Mouse (Mus musculus): ENCODE data around the gene Cdh18.
"Not testable (repeated sequence)": the region's sequence is repeated elsewhere in the genome, so short reads cannot be mapped to it uniquely, and the experiment has no call there.

The Cdh18 gene

DNA sequence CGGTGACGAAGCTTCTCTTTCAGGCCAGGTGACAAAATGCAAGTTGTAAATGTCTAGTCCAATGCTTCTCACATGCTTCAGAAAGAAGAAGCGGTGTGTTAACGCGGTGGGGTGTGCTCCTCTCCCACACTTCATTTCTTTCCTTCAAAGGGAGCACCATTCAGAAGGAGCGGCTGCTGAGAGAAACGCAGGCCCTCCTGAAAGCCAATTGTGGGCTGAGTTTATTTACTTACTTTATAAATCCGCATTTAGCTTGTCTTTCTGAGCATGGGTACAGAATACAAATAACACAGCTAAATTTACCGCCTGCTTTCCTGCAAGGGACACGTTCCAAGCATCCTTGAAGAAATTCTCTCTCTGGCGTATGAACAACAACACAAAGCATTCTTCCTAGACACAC lies 420.6 kb downstream of the Cdh18 start:
- DNase-seq = no peak

DNA sequence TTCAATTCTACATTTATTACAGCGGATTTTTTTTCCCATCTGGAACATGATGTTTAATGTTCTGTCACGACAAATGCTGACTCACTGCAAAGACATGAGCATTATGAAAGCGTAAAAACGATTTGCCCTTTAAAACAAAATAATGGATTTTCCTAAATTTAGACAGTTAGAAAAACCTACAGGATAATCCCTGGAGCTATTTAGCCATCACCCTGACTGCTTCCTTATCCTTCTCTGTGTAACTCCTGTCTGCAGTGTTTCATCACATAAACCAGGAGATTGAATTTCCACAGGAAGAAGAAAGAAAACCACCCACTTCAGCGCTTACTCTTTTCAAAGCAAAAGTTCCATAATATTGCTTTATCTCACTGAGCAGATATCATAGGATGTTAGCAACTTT lies 431.3 kb downstream of the Cdh18 start:
- no peak for DNase-seq

DNA sequence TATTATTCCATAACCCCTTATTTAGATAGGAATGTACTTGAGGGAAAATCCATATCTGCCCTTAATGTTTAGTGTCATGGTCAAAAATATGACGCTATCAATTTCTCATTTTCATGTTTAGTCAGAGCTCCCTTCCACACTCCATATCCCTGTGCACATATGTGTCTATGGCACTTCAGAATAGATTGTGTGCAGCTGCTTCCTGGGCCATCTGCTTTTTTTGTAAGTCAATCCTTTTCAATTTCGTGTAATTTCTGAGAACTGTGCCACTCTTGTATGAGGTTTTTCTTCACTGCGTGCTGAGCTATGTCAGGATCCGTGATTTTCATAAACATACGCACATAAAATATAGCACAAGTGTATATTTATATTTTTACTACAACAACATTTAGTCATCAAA lies 435.8 kb downstream of the Cdh18 start:
- DNase-seq = no peak

DNA sequence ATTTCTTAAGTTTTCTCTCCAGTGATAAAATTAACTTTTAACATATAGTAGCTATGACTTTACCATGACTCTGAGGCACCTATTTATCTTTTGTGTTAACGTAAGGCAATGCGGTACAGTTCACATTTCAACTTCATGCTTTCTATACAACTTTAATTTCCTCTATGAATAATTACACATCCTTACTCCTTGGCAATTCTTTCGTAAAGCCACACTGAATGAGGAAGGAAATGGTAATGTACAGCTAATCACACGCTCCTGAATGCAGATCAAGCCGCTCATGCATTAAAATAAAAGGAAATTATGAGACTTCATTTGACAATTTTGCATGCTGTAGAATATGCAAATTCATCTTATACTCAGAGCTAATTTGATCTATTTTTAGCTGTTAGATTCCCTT lies 467.9 kb downstream of the Cdh18 start:
- DNase-seq = no peak

DNA sequence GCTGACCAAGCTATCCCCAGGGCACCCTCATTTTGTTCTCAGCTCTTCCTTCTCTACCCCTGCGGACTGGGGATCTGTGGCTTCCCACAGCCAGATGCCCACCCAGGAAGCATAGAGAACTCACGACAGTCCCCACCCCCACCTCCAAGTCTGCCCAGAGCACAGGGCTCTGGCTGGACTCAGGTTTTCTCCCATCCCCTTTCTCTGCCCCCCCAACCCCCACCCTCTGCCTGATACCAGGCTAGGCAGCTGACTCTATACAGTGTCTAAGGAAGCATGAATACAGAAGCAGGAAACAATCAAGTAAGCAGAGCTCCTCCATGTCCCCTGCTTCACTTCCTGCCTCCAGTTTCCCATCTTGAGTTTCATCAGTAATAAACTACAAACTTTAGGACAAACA lies 472.3 kb downstream of the Cdh18 start:
- DNase-seq = no peak

GRCm38 (mm10) chr15:23022635-23023034 lies 473.8 kb downstream of the Cdh18 start:
- no peak for DNase-seq

- DNase-seq = peak in 1 of 2 experiments; percentile 68
Measured at GRCm38 (mm10) chr15:23035551-23036207, 486.9 kb downstream of the Cdh18 start.

- peak; percentile 91 to 95 for DNase-seq
Measured at GRCm38 (mm10) chr15:23036208-23037065, 487.6 kb downstream of the Cdh18 start.

DNA sequence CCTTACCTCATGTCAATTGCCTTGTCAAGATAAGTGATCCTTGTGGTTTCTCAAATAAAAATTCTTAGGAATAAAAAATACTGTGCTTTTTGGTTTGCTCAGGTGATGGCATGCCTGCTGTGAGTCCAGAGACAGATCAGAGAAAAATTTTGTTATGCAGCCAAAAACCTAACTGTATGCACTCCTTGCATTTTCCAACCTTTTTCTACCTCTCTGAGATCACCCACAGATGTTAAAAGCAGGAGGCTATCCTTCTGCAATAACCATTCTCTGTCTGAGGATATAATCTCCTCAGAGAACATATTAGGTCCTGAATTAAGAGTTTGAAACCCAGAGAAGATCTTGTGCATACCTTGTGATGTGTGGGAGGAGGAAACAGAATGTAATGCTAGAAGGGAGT lies 488.7 kb downstream of the Cdh18 start:
- peak; percentile 10 to 38 for DNase-seq

GRCm38 (mm10) chr15:23046127-23046785 lies 497.4 kb downstream of the Cdh18 start:
- peak; percentile 48 to 50 for DNase-seq

DNA sequence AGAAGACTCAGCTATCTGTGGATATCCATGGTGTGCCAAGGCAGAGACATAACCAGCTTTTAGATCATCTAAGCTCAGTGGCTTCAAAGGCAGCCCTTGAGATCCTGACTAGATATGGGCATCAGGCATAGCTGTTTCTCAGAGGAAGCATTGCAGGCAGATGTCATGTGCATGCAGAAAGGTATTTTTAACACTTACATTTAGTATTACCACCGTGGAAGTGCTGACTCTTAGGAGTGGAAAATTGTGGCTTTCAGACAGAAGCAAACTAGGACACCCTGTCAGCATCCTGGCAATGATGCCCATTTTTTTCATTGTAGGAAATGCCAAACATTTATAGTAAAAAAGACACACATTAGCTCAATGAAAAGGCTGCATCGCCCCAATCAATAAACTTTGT lies 503.2 kb downstream of the Cdh18 start:
- DNase-seq = peak; percentile 35 to 46

DNA sequence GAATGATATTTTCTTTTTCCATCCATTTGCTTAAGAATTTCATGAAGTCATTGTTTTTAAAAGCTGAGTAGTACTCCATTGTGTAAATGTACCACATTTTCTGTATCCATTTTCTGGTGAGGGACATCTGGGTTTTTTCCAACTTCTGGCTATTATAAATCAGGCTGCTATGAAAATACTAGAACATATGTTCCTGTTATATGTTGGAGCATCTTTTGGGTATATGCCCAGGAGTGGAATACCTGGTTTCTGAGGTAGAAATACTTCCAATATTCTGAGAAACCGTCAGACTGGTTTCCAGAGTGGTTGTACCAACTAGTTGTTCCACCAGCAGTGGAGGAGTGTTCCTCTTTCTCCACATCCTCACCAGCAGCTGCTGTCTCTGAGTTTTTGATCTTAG lies 536.5 kb downstream of the Cdh18 start:
- DNase-seq = not testable (repeated sequence)

DNA sequence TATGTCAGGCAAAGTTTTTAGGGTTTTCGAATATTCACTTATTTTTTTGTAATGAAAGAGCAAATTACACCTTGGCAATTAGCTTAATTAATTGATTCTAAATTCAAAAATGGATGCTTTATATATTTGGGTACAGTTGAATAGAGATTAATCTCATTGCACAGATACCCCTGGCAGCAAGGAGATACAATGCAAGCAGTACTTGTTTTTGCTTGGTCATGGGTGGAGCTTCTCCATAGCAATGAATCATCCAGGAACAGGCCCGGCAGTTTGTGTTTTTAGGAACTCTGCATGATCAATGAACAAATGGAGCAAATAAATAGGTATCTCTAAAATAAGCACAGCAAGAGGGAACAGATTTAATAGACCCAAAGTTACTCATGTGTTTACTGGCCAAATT lies 538.7 kb downstream of the Cdh18 start:
- DNase-seq = no peak

- no peak for DNase-seq
Measured at GRCm38 (mm10) chr15:23096601-23097000, 547.8 kb downstream of the Cdh18 start.

DNA sequence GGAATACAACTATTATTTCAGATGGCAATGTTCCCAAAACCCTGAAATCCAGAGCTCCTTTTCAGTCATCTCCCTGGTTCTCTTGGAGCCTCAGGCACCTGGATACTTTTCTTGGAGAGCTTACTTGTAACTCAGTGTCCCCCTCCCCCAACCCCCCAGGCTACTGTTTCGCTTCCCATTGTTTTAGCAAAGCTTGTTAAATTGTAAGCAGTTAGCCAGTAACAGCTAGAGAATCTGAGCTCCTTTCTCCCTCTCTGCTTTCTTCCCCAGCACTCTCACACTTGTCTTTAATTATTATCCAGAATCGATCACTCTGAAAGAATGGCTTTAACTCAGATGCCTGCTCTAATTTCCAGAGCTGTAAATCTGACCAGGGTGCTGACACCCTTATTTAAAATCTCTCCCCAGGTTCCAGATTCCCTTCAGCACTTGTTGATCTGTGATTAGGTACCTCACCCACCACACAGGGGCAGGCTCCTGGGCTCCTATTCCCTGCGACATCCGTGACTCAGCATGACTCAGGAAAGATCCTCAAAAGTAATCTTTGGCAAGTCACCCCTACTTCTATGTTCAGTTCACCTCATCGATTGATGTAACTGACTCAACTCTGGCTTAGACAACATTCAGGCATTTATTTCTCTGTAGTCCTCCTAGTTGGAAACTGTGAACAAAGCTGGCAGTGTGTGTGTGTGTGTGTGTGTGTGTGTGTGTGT lies 556.0 kb downstream of the Cdh18 start:
- DNase-seq = no peak

DNA sequence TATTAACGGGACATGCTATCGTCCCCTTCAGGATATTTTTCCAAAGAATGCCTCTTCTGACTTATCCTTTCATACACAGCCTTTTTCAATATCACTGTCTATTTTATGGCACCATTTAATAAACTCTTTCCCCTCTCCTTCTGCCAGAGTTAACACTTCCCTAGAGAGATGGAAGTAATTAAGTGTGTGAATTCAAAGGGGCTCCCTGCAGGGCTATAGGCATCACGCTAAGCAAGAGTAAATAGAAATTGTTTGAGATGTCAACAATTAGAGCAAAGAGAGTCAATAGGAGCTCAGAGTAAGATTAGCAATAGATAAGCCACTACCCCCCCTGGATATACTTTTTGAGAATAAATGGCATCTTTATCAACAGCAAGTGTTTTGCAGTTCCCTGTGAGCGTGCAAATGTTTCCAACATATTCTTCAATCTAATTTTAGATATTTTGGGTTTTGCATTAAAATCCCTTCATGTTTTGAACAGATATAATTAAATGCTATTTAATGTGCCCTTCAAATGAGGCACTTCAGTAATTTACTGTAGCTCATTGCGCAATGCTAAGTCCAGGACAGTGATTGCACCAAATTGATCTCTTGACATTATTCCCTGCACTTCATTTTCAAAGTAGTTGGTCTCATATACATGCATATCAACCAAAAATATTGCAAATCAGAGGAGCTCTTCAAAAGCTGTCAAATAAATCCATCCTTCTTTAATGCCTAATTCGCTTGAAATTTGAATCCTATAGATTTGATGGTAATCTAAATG lies 586.3 kb downstream of the Cdh18 start:
- no peak for DNase-seq

DNA sequence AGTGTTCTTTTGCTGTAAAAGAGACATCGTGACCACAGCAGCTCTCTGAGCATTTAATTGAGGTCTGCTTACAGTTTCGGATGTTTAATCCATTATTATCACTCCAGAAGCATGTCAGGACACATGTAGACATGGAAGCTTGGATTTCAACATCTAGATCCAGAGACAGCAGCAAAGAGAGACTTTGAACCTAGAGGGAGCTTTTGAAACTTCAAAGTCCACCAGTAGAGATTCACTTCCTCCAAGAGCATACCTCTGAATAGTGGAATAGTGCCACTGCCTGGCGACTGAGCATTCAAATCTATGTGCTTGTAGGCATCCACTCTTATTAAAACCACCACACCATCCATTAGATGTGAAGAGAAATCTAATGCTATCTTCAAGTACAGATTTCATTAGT lies 588.1 kb downstream of the Cdh18 start:
- DNase-seq = no peak

GRCm38 (mm10) chr15:23142907-23143306 lies 594.1 kb downstream of the Cdh18 start:
- DNase-seq = peak; percentile 73 to 86

- DNase-seq = no peak
Measured at GRCm38 (mm10) chr15:23155883-23156282, 607.1 kb downstream of the Cdh18 start.

GRCm38 (mm10) chr15:23164869-23165268 lies 616.0 kb downstream of the Cdh18 start:
- DNase-seq = no peak

GRCm38 (mm10) chr15:23174623-23175022 lies 625.8 kb downstream of the Cdh18 start:
- no peak for DNase-seq

- DNase-seq = no peak
Measured at GRCm38 (mm10) chr15:23212068-23212467, 663.2 kb downstream of the Cdh18 start.

Data from cerebellum, adult 18-20 months (tissue).